ENCODE assay signal across 11 mouse cellular contexts in genomic region chr10:53428695-53429447, GRCm38 (mm10). TPM values are rescaled to one million over a fixed set of nuclear protein-coding genes. Genes with fewer than 3 reads are reported as not detected.
DNase-seq lines count a peak whose midpoint lies in the region; ATAC-seq and TF ChIP-seq lines count a peak whose summit lies in the region.
"Had no signal": no experiment of that assay in that cellular context is flagged by ENCODE, and none has a peak within 500 bp of the region (broad histone marks: within the 10 kb centered on the region; RNA-seq: fewer than 3 reads in every experiment).

No protein-coding gene starts in this region.

- no peaks in the 10 kb centered on the region for H3K9me3 ChIP-seq in stomach, postnatal 0 days (ENCODE audit: control insufficient read depth, low read length)

- no peaks in the 10 kb centered on the region for H3K27me3 ChIP-seq in stomach, postnatal 0 days (ENCODE audit: control insufficient read depth, insufficient read depth, low read length)

- intact Hi-C loops in heart, postnatal 14 days (cut with DNase I) = no loop called here
- intact Hi-C loops in left cerebral cortex, postnatal 25 days (cut with DNase I) = no loop called here

- H3K4me2 ChIP-seq in stomach, postnatal 0 days (replicated peaks; ENCODE audit: low read depth) = no peak overlapping the region
- H3K4me2 ChIP-seq: midbrain, embryonic 11.5 days had no signal

- no peak overlapping the region for H3K4me3 ChIP-seq in stomach, postnatal 0 days (ENCODE audit: low read depth, low read length)

- no peak for TF ChIP-seq CTCF in stomach, postnatal 0 days (IDR thresholded peaks at IDR 0.05; ENCODE audit: low read depth)

- H3K36me3 ChIP-seq in stomach, postnatal 0 days (ENCODE audit: control insufficient read depth, insufficient read depth, low read length) = no peaks in the 10 kb centered on the region

- no peak overlapping the region for H3K27ac ChIP-seq in stomach, postnatal 0 days (replicated peaks)

- TF ChIP-seq EP300 in stomach, postnatal 0 days (optimal IDR thresholded peaks at IDR 0.05) = no peak

- WGBS in stomach, postnatal 0 days = 52% methylated on average over 7 of the region's 7 CpGs

- H3K9ac ChIP-seq in stomach, postnatal 0 days (ENCODE audit: low read length) = no peak overlapping the region

- peak; percentile 67 for DNase-seq in gastrocnemius, adult 18-20 months (ENCODE audit: low spot score)
- DNase-seq in gastrocnemius, postnatal 4 days (ENCODE audit: low spot score in 2 of 2) = no peak
- DNase-seq in urinary bladder, postnatal 14 days (ENCODE audit: low spot score) = peak; percentile 10
- DNase-seq in urinary bladder, postnatal 10 days (ENCODE audit: low spot score) = no peak
- peak; percentile 21 to 37 for DNase-seq in heart, postnatal 14 days
- DNase-seq in stomach, postnatal 0 days (ENCODE audit: low spot score) = no peak
- DNase-seq in thymus, adult 18-20 months = no peak
- no peak for DNase-seq in left cerebral cortex, postnatal 25 days (ENCODE audit: low spot score in 2 of 2)
- DNase-seq: cerebellum, adult 2 months had no signal

- no peaks in the 10 kb centered on the region for H3K4me1 ChIP-seq in stomach, postnatal 0 days (replicated peaks; ENCODE audit: control insufficient read depth, insufficient read depth)

- peak; percentile 70; the same call in 1 of the 2 replicates for ATAC-seq in stomach, postnatal 0 days (ENCODE audit: low FRiP score, low TSS enrichment)
- ATAC-seq: inflammation-experienced regulatory T-cells, adult 6 months had no signal

RNA-seq across cellular contexts. Expression of gene Cep85l, which starts 49.1 kb away (rescaled TPM):
- 10 to 100 TPM; 30.7 to 44.0 TPM for total RNA-seq in gastrocnemius, adult 18-20 months (2021)
- total RNA-seq in gastrocnemius, postnatal 4 days (2021) = 10 to 100 TPM; 35.9 to 43.5 TPM
- 10 to 100 TPM; 18.8 to 21.0 TPM for total RNA-seq in heart, postnatal 14 days (2021)
- 1.6 and 2.0 TPM in 2 replicates for polyA plus RNA-seq in stomach, postnatal 0 days (2015; fragmentation: Nextera tagmentation; extraction: Ambion mirVana)
- 10 to 100 TPM; 18.7 to 19.9 TPM for total RNA-seq in left cerebral cortex, postnatal 25 days (2021)

Comparison
In these comparisons a context has a peak if more than half of its experiments do, and no peak if none do; other contexts are left out.
1. DNase-seq: peak in gastrocnemius, adult 18-20 months (single experiment), urinary bladder, postnatal 14 days (single experiment) and heart, postnatal 14 days (2 of 2); none in gastrocnemius, postnatal 4 days (0 of 2), urinary bladder, postnatal 10 days (single experiment), stomach, postnatal 0 days (single experiment), thymus, adult 18-20 months (0 of 2) and left cerebral cortex, postnatal 25 days (0 of 2).